Mouse (Mus musculus): Measurements from ENCODE around the gene Zfp780b. TPM values are rescaled to one million over a fixed set of nuclear protein-coding genes. Genes with fewer than 3 reads are reported as not detected.
"Not testable (repeated sequence)": the region's sequence is repeated elsewhere in the genome, so short reads cannot be mapped to it uniquely, and the experiment has no call there.

Gene Zfp780b
- polyA plus RNA-seq (2015; fragmentation: Nextera tagmentation; extraction: Ambion mirVana) = 4.6 and 4.7 TPM in 2 replicates

DNA sequence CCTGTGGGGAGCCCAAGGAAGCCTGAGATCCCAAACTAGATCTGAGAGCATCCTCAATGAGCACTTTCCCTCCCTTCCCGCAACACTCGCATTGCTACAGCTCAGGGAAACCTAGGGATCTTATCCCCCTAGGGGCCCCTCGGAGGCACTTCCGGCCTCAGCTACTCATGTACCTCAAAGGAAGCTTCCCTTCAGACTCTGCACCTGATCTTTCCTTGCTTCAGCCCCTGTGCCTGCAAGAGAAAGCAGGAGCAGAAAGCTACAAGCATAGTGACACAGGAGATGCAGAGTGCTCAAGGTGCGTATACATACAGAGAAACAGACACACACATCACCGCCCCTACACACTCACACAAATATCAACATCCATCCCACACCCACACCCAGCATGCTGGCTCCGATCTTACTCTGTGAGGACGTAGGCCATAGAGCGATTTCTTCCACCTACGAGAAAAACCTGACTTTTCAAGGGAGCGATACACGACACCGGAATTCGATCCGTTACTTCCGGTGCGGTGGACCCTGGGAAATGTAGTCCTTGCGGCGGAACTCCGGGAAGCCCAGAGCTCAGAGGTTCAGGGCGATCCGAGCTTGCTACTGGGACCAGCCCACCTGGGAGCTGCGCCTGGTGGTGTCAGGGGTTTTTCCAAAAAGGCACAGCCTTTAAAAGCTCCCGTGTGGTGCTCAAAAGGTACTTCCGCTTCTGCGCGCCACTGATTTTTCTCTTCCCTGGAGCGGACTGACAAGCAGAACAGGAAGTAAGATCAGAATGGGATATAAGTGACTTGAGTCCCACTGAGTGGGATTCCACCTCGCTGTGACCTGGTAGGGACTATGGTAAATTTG, at the start of gene Zfp780b:
Zfp780b (minus strand) TSS at position 489 of the 846 bp plus-strand sequence.
- H3K9me3 ChIP-seq (replicated peaks; ENCODE audit: control insufficient read depth, low read length) = peaks cover 3% of the 10 kb centered on the region
- WGBS (ENCODE audit: insufficient replicate concordance) = under 1% methylated on average over 29 of the region's 29 CpGs
- peak within 1 kb of the TSS; percentile 75 for H3K4me3 ChIP-seq (ENCODE audit: low read depth, low read length)
- peak; percentile 92 for ATAC-seq (ENCODE audit: low read depth)
- H3K9ac ChIP-seq (ENCODE audit: low read depth, low read length) = peak within 1 kb of the TSS; percentile 74
- peak within 1 kb of the TSS; percentile 66 for H3K4me2 ChIP-seq (ENCODE audit: low read depth, low read length)
- H3K27ac ChIP-seq (ENCODE audit: low read length) = peak within 1 kb of the TSS; percentile 85
- H3K27me3 ChIP-seq (ENCODE audit: control insufficient read depth, insufficient read depth, low read depth, low read length) = no peaks in the 10 kb centered on the region
- peaks cover 8% of the 10 kb centered on the region for H3K4me1 ChIP-seq (ENCODE audit: control insufficient read depth, low read depth, low read length)
- no peaks in the 10 kb centered on the region for H3K36me3 ChIP-seq (ENCODE audit: control insufficient read depth, insufficient read depth)

DNA sequence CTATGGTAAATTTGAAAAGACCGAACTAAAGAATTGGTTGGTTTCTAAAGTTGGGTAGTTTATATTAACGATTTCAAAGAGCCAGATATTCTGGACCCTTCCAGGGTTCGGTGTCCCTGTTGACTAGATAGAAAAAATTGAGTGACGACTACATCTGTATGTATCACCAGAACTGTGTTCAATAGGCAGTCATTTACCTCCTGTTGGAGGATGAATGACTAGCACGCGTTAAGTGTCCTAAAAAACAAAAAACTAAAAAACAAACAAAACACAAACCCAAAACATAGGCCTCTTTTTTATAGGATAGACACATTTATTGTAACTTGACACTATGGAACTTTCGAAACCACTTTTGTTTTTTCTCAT, 35.5 kb upstream of the Zfp780b start:
- Histone ChIP-seq H3K4me3 (ENCODE audit: low read depth, low read length) (peak overlapping the region; percentile 80), H3K27me3 (ENCODE audit: control insufficient read depth, insufficient read depth, low read depth, low read length) (no peaks in the 10 kb centered on the region), H3K4me1 (ENCODE audit: control insufficient read depth, low read depth, low read length) (peaks cover 4% of the 10 kb centered on the region), H3K27ac (ENCODE audit: low read length) (no peak overlapping the region), H3K4me2 (ENCODE audit: low read depth, low read length) (peak overlapping the region; percentile 87), H3K9ac (ENCODE audit: low read depth, low read length) (peak overlapping the region; percentile 73), H3K9me3 (replicated peaks; ENCODE audit: control insufficient read depth, low read length) (no peaks in the 10 kb centered on the region), H3K36me3 (ENCODE audit: control insufficient read depth, insufficient read depth) (no peaks in the 10 kb centered on the region)
- 20% methylated on average over 7 of the region's 7 CpGs for WGBS (ENCODE audit: insufficient replicate concordance)
- ATAC-seq (ENCODE audit: low read depth) = no peak

DNA sequence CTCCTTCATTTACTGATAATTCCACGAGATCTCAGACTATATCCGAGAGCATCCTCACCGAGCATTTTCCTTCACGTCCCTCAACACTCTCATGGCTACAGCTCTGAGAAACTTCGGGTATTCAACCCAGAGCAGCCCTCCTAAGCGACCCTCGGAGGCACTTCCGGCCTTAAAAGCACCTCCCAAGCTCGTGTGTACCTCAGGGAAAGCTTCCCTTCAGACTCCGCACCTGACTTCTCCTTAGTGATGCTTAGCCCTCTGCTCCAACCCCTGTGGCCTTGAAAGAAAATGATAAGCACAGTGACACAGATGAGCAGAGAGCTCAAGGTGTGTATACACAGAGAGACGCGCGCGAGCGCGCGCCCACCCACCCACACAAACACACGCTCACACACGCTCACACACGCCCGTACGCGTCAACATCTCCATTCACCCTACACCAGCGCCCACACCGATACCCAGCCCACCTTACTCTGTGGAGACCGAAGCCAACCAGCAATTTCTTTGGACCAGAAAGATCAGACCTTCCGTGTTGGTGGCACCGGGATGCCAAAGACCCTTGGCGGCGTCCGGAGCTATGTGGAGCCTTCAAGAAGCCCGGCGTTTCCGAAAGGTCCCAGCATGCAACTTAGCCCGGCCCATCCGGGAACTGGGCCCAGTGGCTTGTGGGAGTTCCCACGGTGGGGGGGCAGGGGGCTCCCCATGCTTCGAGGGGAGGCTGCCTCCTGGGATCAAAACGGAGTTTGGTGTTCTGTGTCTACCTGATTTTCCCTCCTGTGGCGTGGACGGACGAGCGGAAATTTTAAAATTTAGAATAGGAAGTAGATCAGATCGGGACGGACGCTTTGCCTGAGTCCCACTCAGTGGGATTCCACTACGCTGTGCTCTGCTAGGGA, 34.8 kb upstream of the Zfp780b start, which contains the start of gene Zfp850:
Zfp850 (minus strand) TSS at position 567 of the 896 bp plus-strand sequence.
- H3K4me3 ChIP-seq (ENCODE audit: low read depth, low read length) = peak within 1 kb of the TSS; percentile 80
- no peaks in the 10 kb centered on the region for H3K27me3 ChIP-seq (ENCODE audit: control insufficient read depth, insufficient read depth, low read depth, low read length)
- H3K9me3 ChIP-seq (replicated peaks; ENCODE audit: control insufficient read depth, low read length) = no peaks in the 10 kb centered on the region
- H3K4me1 ChIP-seq (ENCODE audit: control insufficient read depth, low read depth, low read length) = peaks cover 4% of the 10 kb centered on the region
- under 1% methylated on average over 47 of the region's 47 CpGs for WGBS (ENCODE audit: insufficient replicate concordance)
- H3K4me2 ChIP-seq (ENCODE audit: low read depth, low read length) = peak within 1 kb of the TSS; percentile 87
- H3K9ac ChIP-seq (ENCODE audit: low read depth, low read length) = peak within 1 kb of the TSS; percentile 73
- ATAC-seq (ENCODE audit: low read depth) = peak; percentile 84
- no peaks in the 10 kb centered on the region for H3K36me3 ChIP-seq (ENCODE audit: control insufficient read depth, insufficient read depth)
- peak within 1 kb of the TSS; percentile 24; the same call in 1 of the 2 replicates for H3K27ac ChIP-seq (ENCODE audit: low read length)

- Histone ChIP-seq H3K27ac (ENCODE audit: low read length) (no peak overlapping the region), H3K9me3 (replicated peaks; ENCODE audit: control insufficient read depth, low read length) (no peaks in the 10 kb centered on the region), H3K9ac (ENCODE audit: low read depth, low read length) (no peak overlapping the region), H3K36me3 (ENCODE audit: control insufficient read depth, insufficient read depth) (no peaks in the 10 kb centered on the region), H3K4me1 (ENCODE audit: control insufficient read depth, low read depth, low read length) (peaks cover 4% of the 10 kb centered on the region), H3K4me2 (ENCODE audit: low read depth, low read length) (no peak overlapping the region), H3K27me3 (ENCODE audit: control insufficient read depth, insufficient read depth, low read depth, low read length) (no peaks in the 10 kb centered on the region), H3K4me3 (ENCODE audit: low read depth, low read length) (no peak overlapping the region)
- 81% methylated on average over 3 of the region's 3 CpGs for WGBS (ENCODE audit: insufficient replicate concordance)
- no peak for ATAC-seq (ENCODE audit: low read depth)
These were observed 31.3 kb upstream of the Zfp780b start for GRCm38 (mm10) chr7:28010271-28010670.

DNA sequence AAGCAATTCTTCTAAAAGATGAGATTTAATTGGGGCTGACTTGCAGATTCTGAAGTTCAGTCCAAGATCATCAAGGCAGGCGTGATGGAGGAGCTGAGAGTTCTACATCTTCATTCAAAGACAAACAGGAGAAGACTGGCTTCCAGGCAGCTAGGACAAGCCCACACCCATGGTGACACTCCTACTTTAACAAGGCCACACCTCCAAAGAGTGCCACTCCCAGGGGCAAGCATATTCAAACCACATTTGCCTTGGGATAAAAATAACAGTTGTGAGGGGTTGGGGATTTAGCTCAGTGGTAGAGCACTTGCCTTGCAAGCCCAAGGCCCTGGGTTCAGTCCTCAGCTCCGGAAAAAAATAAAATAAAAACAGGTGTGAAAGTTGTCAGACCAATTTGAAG, 3.2 kb upstream of the Zfp780b start:
- WGBS (ENCODE audit: insufficient replicate concordance) = 67% methylated on average over 2 of the region's 2 CpGs

DNA sequence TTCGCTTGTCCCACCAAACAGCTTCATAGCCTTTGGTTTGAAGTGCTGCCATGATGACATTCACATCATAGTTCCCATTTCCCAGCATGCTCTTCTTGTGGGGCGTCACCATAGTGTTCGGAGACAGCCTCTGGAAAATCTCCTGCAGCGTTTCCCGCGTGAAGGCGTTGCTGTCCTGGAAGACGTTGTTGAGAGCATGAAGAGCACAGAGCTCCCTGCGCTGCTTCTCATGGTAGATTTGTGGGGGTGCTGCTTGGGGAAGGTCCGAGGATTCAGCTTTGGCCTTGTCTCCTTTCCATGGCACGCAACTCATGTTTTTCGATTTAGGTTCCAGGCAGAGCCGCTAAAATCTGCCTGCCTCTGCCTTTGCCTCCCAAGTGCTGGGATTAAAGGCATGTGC, 29.5 kb downstream of the Zfp780b start:
- H3K36me3 ChIP-seq (ENCODE audit: control insufficient read depth, insufficient read depth); H3K4me3 ChIP-seq (ENCODE audit: low read depth, low read length): not testable (repeated sequence)
- WGBS (ENCODE audit: insufficient replicate concordance) = 87% methylated on average over 13 of the region's 13 CpGs

More for the DNA sequence above, 3.2 kb upstream of the Zfp780b start:
- Histone ChIP-seq H3K9ac (ENCODE audit: low read depth, low read length) (no peak overlapping the region), H3K9me3 (replicated peaks; ENCODE audit: control insufficient read depth, low read length) (peaks cover 6% of the 10 kb centered on the region), H3K27ac (ENCODE audit: low read length) (no peak overlapping the region), H3K4me1 (ENCODE audit: control insufficient read depth, low read depth, low read length) (peaks cover 8% of the 10 kb centered on the region), H3K4me3 (ENCODE audit: low read depth, low read length) (no peak overlapping the region), H3K36me3 (ENCODE audit: control insufficient read depth, insufficient read depth) (no peaks in the 10 kb centered on the region), H3K4me2 (ENCODE audit: low read depth, low read length) (no peak overlapping the region), H3K27me3 (ENCODE audit: control insufficient read depth, insufficient read depth, low read depth, low read length) (no peaks in the 10 kb centered on the region)
- ATAC-seq (ENCODE audit: low read depth) = no peak

DNA sequence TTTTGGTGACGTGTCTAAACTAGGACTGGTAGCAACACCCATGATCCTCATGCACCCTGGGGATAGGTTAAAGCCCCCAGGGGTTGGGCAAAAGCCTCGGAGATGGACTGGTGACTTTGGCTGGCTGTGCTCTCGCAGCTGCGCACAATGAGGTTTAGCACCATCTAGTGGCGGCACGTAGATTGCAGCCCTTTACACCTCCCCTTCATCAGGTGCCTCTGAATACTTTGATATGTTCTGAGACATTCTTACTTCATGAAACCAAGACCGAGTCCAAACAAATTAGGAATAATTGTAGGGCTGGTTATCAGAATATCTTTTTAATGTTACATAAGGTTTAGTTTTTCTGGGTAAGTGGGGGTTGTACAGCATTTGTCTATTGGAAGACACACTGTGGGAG, 37.1 kb downstream of the Zfp780b start:
- 35% methylated on average over 5 of the region's 7 CpGs for WGBS (ENCODE audit: insufficient replicate concordance)
- not testable (repeated sequence) for H3K4me2 ChIP-seq (ENCODE audit: low read depth, low read length); H3K9me3 ChIP-seq (replicated peaks; ENCODE audit: control insufficient read depth, low read length)

More for the DNA sequence above, 29.5 kb downstream of the Zfp780b start:
- H3K4me1 ChIP-seq (ENCODE audit: control insufficient read depth, low read depth, low read length); H3K27me3 ChIP-seq (ENCODE audit: control insufficient read depth, insufficient read depth, low read depth, low read length); H3K4me2 ChIP-seq (ENCODE audit: low read depth, low read length); H3K27ac ChIP-seq (ENCODE audit: low read length); H3K9me3 ChIP-seq (replicated peaks; ENCODE audit: control insufficient read depth, low read length); H3K9ac ChIP-seq (ENCODE audit: low read depth, low read length); ATAC-seq (ENCODE audit: low read depth): not testable (repeated sequence)

DNA sequence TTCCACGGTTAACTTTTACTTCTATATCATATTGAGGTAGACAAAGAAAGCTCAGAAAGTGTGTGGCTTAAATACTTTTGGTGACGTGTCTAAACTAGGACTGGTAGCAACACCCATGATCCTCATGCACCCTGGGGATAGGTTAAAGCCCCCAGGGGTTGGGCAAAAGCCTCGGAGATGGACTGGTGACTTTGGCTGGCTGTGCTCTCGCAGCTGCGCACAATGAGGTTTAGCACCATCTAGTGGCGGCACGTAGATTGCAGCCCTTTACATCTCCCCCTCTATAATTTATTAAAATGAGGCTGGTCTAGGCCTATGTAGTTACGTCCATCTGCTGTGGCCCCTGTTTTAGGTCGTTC, 45.2 kb downstream of the Zfp780b start:
- not testable (repeated sequence) for H3K9ac ChIP-seq (ENCODE audit: low read depth, low read length); ATAC-seq (ENCODE audit: low read depth); H3K36me3 ChIP-seq (ENCODE audit: control insufficient read depth, insufficient read depth); H3K4me3 ChIP-seq (ENCODE audit: low read depth, low read length); H3K4me1 ChIP-seq (ENCODE audit: control insufficient read depth, low read depth, low read length); H3K27ac ChIP-seq (ENCODE audit: low read length); H3K9me3 ChIP-seq (replicated peaks; ENCODE audit: control insufficient read depth, low read length); H3K27me3 ChIP-seq (ENCODE audit: control insufficient read depth, insufficient read depth, low read depth, low read length); H3K4me2 ChIP-seq (ENCODE audit: low read depth, low read length)
- 21% methylated on average over 1 of the region's 9 CpGs for WGBS (ENCODE audit: insufficient replicate concordance)

More for the DNA sequence above, 37.1 kb downstream of the Zfp780b start:
- not testable (repeated sequence) for H3K9ac ChIP-seq (ENCODE audit: low read depth, low read length); H3K27me3 ChIP-seq (ENCODE audit: control insufficient read depth, insufficient read depth, low read depth, low read length); H3K4me1 ChIP-seq (ENCODE audit: control insufficient read depth, low read depth, low read length); H3K36me3 ChIP-seq (ENCODE audit: control insufficient read depth, insufficient read depth); H3K4me3 ChIP-seq (ENCODE audit: low read depth, low read length); ATAC-seq (ENCODE audit: low read depth); H3K27ac ChIP-seq (ENCODE audit: low read length)

All from liver, embryonic 16.5 days (tissue).